8 mouse cellular contexts compared by ENCODE assay signal in the genomic region with DNA sequence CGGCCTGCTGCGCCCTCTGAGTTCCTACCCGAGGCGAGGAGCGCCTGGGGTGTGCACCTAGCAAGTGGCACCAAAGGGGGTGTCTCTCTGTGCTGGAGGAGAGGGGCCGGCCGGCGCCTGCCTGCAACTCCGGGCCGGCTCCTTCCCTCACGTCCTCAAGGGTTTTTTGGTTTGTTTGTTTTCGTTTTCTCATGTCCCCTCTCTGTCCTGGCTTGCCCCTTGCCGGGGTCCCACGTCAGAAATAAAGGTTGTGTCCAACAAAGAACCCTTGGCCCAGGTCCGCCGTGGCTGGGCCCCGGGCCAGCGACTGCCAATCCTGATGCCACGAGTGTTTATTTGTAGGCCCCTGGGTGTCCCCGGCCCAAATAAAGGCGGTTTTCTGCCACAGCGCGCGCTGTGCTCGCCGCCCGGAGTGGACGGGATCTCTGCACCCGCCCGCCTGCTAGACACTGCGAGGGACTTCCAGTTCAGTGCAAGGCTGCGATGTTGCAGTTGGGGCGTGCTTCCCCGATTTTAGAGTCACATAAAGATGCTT. TPM values are rescaled to one million over a fixed set of nuclear protein-coding genes. Genes with fewer than 3 reads are reported as not detected.
DNase-seq lines count a peak whose midpoint lies in the region; ATAC-seq and TF ChIP-seq lines count a peak whose summit lies in the region.

No protein-coding gene starts in this region.

- H3K36me3 ChIP-seq in forebrain, embryonic 13.5 days (ENCODE audit: poor library complexity, severe bottlenecking), result no peaks in the 10 kb centered on the region
- H3K36me3 ChIP-seq in hindbrain, embryonic 15.5 days, result no peaks in the 10 kb centered on the region
- H3K36me3 ChIP-seq in liver, postnatal 0 days (replicated peaks; ENCODE audit: insufficient read depth, low read length), result no peaks in the 10 kb centered on the region
- H3K36me3 ChIP-seq in neural tube, embryonic 14.5 days (ENCODE audit: control insufficient read depth, insufficient read depth, low read length), result no peaks in the 10 kb centered on the region

- H3K27me3 ChIP-seq in forebrain, embryonic 13.5 days, result no peaks in the 10 kb centered on the region
- H3K27me3 ChIP-seq in hindbrain, embryonic 15.5 days, result no peaks in the 10 kb centered on the region
- no peaks in the 10 kb centered on the region for H3K27me3 ChIP-seq in liver, postnatal 0 days (ENCODE audit: insufficient read depth, low read length)
- H3K27me3 ChIP-seq in neural tube, embryonic 14.5 days (ENCODE audit: control insufficient read depth, insufficient read depth, low read length), result no peaks in the 10 kb centered on the region

- peak overlapping the region; percentile 92 for H3K9ac ChIP-seq in forebrain, embryonic 13.5 days
- H3K9ac ChIP-seq in hindbrain, embryonic 15.5 days, result peak overlapping the region; percentile 80
- peak overlapping the region; percentile 87 for H3K9ac ChIP-seq in liver, postnatal 0 days (replicated peaks)
- H3K9ac ChIP-seq in neural tube, embryonic 14.5 days (replicated peaks; ENCODE audit: low read depth, low read length), result peak overlapping the region; percentile 92

- H3K4me1 ChIP-seq in forebrain, embryonic 13.5 days, result peaks cover 31% of the 10 kb centered on the region
- peaks cover 36% of the 10 kb centered on the region for H3K4me1 ChIP-seq in hindbrain, embryonic 15.5 days (replicated peaks)
- peaks cover 20% of the 10 kb centered on the region for H3K4me1 ChIP-seq in liver, postnatal 0 days (ENCODE audit: insufficient read depth)
- peaks cover 24% of the 10 kb centered on the region for H3K4me1 ChIP-seq in neural tube, embryonic 14.5 days (ENCODE audit: control insufficient read depth, insufficient read depth, low read length)

- no peak for TF ChIP-seq CTCF in liver, postnatal 0 days (IDR thresholded peaks at IDR 0.05; ENCODE audit: low read depth)

- TF ChIP-seq EP300 in liver, postnatal 0 days (IDR thresholded peaks at IDR 0.05; ENCODE audit: low read depth), result no peak

- peak overlapping the region; percentile 90 for H3K27ac ChIP-seq in forebrain, embryonic 13.5 days
- H3K27ac ChIP-seq in hindbrain, embryonic 15.5 days (replicated peaks), result peak overlapping the region; percentile 94
- peak overlapping the region; percentile 83 for H3K27ac ChIP-seq in liver, postnatal 0 days (ENCODE audit: low read depth)
- peak overlapping the region; percentile 93 for H3K27ac ChIP-seq in neural tube, embryonic 14.5 days (ENCODE audit: low read depth, low read length)

- peak; percentile 29 for DNase-seq in layer of hippocampus, adult 9-11 months
- DNase-seq in layer of hippocampus, postnatal 36 days, result no peak
- DNase-seq in adrenal gland, postnatal 36 days, result peak; percentile 64 to 73
- no peak for DNase-seq in liver, postnatal 0 days
- DNase-seq in thymus, postnatal 10 days (ENCODE audit: low spot score in 2 of 2), result no peak

- WGBS in forebrain, embryonic 13.5 days, result 0% methylated on average over 31 of the region's 34 CpGs
- under 1% methylated on average over 34 of the region's 34 CpGs for WGBS in hindbrain, embryonic 15.5 days
- under 1% methylated on average over 34 of the region's 34 CpGs for WGBS in liver, postnatal 0 days (ENCODE audit: insufficient replicate concordance)
- under 1% methylated on average over 32 of the region's 34 CpGs for WGBS in neural tube, embryonic 14.5 days

- H3K9me3 ChIP-seq in forebrain, embryonic 13.5 days (replicated peaks), result no peaks in the 10 kb centered on the region
- H3K9me3 ChIP-seq in hindbrain, embryonic 15.5 days, result no peaks in the 10 kb centered on the region
- H3K9me3 ChIP-seq in liver, postnatal 0 days (ENCODE audit: low read length), result no peaks in the 10 kb centered on the region
- no peaks in the 10 kb centered on the region for H3K9me3 ChIP-seq in neural tube, embryonic 14.5 days (ENCODE audit: control insufficient read depth, low read length)

- H3K4me3 ChIP-seq in forebrain, embryonic 13.5 days, result peak overlapping the region; percentile 70
- peak overlapping the region; percentile 90 for H3K4me3 ChIP-seq in hindbrain, embryonic 15.5 days
- H3K4me3 ChIP-seq in liver, postnatal 0 days (ENCODE audit: low read depth, low read length), result peak overlapping the region; percentile 82
- H3K4me3 ChIP-seq in neural tube, embryonic 14.5 days (ENCODE audit: low read depth, low read length), result peak overlapping the region; percentile 83

- peak; percentile 86 for ATAC-seq in forebrain, embryonic 13.5 days
- ATAC-seq in hindbrain, embryonic 15.5 days (ENCODE audit: low FRiP score, low read depth), result peak; percentile 86
- ATAC-seq in liver, postnatal 0 days, result peak; percentile 84
- ATAC-seq in neural tube, embryonic 14.5 days (ENCODE audit: low read depth), result peak; percentile 82

- peak overlapping the region; percentile 75 for H3K4me2 ChIP-seq in forebrain, embryonic 13.5 days
- H3K4me2 ChIP-seq in hindbrain, embryonic 15.5 days, result peak overlapping the region; percentile 87
- peak overlapping the region; percentile 84 for H3K4me2 ChIP-seq in liver, postnatal 0 days (ENCODE audit: low read depth, low read length)
- H3K4me2 ChIP-seq in neural tube, embryonic 14.5 days (ENCODE audit: low read depth, low read length), result peak overlapping the region; percentile 86

RNA-seq across cellular contexts. Expression of a gene that starts 0.4 kb away (rescaled TPM):
- 10 to 100 TPM; 49.6 to 50.1 TPM for total RNA-seq in layer of hippocampus, postnatal 36 days (2021)
- total RNA-seq in adrenal gland, postnatal 36 days (2021), result 10 to 100 TPM; 74.6 to 95.5 TPM
- 28.0 and 29.5 TPM in 2 replicates for polyA plus RNA-seq in forebrain, embryonic 13.5 days (2015; fragmentation: Nextera tagmentation; extraction: Ambion mirVana)
- 24.2 and 27.9 TPM in 2 replicates for polyA plus RNA-seq in hindbrain, embryonic 15.5 days (2015; fragmentation: Nextera tagmentation; extraction: Ambion mirVana)
- 4.1 and 4.2 TPM in 2 replicates for polyA plus RNA-seq in liver, postnatal 0 days (2015; fragmentation: Nextera tagmentation; extraction: Ambion mirVana)
- 17.0 and 21.7 TPM in 2 replicates for polyA plus RNA-seq in neural tube, embryonic 14.5 days (2014; fragmentation: Nextera tagmentation; extraction: Ambion mirVana)

RNA-seq across cellular contexts. Expression of a gene that starts 47.8 kb away (rescaled TPM):
- 10 to 100 TPM; 19.5 to 19.6 TPM for total RNA-seq in layer of hippocampus, postnatal 36 days (2021)
- total RNA-seq in adrenal gland, postnatal 36 days (2021), result 10 to 100 TPM; 58.9 to 72.9 TPM
- 10.7 and 13.3 TPM in 2 replicates for polyA plus RNA-seq in forebrain, embryonic 13.5 days (2015; fragmentation: Nextera tagmentation; extraction: Ambion mirVana)
- polyA plus RNA-seq in hindbrain, embryonic 15.5 days (2015; fragmentation: Nextera tagmentation; extraction: Ambion mirVana), result 9.9 and 12.2 TPM in 2 replicates
- 3.2 and 3.3 TPM in 2 replicates for polyA plus RNA-seq in liver, postnatal 0 days (2015; fragmentation: Nextera tagmentation; extraction: Ambion mirVana)
- 9.5 and 13.1 TPM in 2 replicates for polyA plus RNA-seq in neural tube, embryonic 14.5 days (2014; fragmentation: Nextera tagmentation; extraction: Ambion mirVana)

RNA-seq across cellular contexts. Expression of a gene that starts 48.9 kb away (rescaled TPM):
- total RNA-seq in layer of hippocampus, postnatal 36 days (2021), result 10 to 100 TPM; 12.0 to 12.7 TPM
- total RNA-seq in adrenal gland, postnatal 36 days (2021), result 10 to 100 TPM; 17.1 to 21.4 TPM
- polyA plus RNA-seq in forebrain, embryonic 13.5 days (2015; fragmentation: Nextera tagmentation; extraction: Ambion mirVana), result 23.2 and 23.9 TPM in 2 replicates
- 22.3 and 23.6 TPM in 2 replicates for polyA plus RNA-seq in hindbrain, embryonic 15.5 days (2015; fragmentation: Nextera tagmentation; extraction: Ambion mirVana)
- polyA plus RNA-seq in liver, postnatal 0 days (2015; fragmentation: Nextera tagmentation; extraction: Ambion mirVana), result 7.7 and 8.8 TPM in 2 replicates
- 16.8 and 17.0 TPM in 2 replicates for polyA plus RNA-seq in neural tube, embryonic 14.5 days (2014; fragmentation: Nextera tagmentation; extraction: Ambion mirVana)

RNA-seq across cellular contexts. Expression of a gene that starts 57.3 kb away (rescaled TPM):
- total RNA-seq in layer of hippocampus, postnatal 36 days (2021), result 100 to 1,000 TPM; 181 to 192 TPM
- 100 to 1,000 TPM; 132 to 158 TPM for total RNA-seq in adrenal gland, postnatal 36 days (2021)
- 137 and 139 TPM in 2 replicates for polyA plus RNA-seq in forebrain, embryonic 13.5 days (2015; fragmentation: Nextera tagmentation; extraction: Ambion mirVana)
- 186 and 190 TPM in 2 replicates for polyA plus RNA-seq in hindbrain, embryonic 15.5 days (2015; fragmentation: Nextera tagmentation; extraction: Ambion mirVana)
- polyA plus RNA-seq in liver, postnatal 0 days (2015; fragmentation: Nextera tagmentation; extraction: Ambion mirVana), result 40.4 and 45.6 TPM in 2 replicates
- polyA plus RNA-seq in neural tube, embryonic 14.5 days (2014; fragmentation: Nextera tagmentation; extraction: Ambion mirVana), result 115 and 126 TPM in 2 replicates

RNA-seq across cellular contexts. Expression of a gene that starts 58.2 kb away (rescaled TPM):
- total RNA-seq in layer of hippocampus, postnatal 36 days (2021), result 1 to 10 TPM; 1.2 to 2.4 TPM
- total RNA-seq in adrenal gland, postnatal 36 days (2021), result 10 to 100 TPM in 1 of 2 experiments, 1 to 10 TPM in 1; 4.9 to 10.9 TPM
- polyA plus RNA-seq in forebrain, embryonic 13.5 days (2015; fragmentation: Nextera tagmentation; extraction: Ambion mirVana), result 0.68 and 1.2 TPM in 2 replicates
- polyA plus RNA-seq in hindbrain, embryonic 15.5 days (2015; fragmentation: Nextera tagmentation; extraction: Ambion mirVana), result 1.3 TPM in 2 replicates
- 15.1 and 20.9 TPM in 2 replicates for polyA plus RNA-seq in liver, postnatal 0 days (2015; fragmentation: Nextera tagmentation; extraction: Ambion mirVana)
- 0.50 and 0.80 TPM in 2 replicates for polyA plus RNA-seq in neural tube, embryonic 14.5 days (2014; fragmentation: Nextera tagmentation; extraction: Ambion mirVana)

Comparison
In these comparisons a context has a peak if more than half of its experiments do, and no peak if none do; other contexts are left out.
1. DNase-seq: peak in layer of hippocampus, adult 9-11 months (single experiment) and adrenal gland, postnatal 36 days (2 of 2); none in layer of hippocampus, postnatal 36 days (0 of 2), liver, postnatal 0 days (single experiment) and thymus, postnatal 10 days (0 of 2).
2. Peak in every context shown above with its lines, with median percentiles within 50 percentile points of each other: ATAC-seq, H3K27ac ChIP-seq, H3K4me2 ChIP-seq, H3K4me3 ChIP-seq and H3K9ac ChIP-seq.